Mouse (Mus musculus) lung, embryonic 14.5 days (tissue): Measurements from ENCODE around the gene Slc39a3. TPM values are rescaled to one million over a fixed set of nuclear protein-coding genes. Genes with fewer than 3 reads are reported as not detected.

Experiments
- ATAC-seq: fragments of 200-750 bp; cut with Nextera tagmentation; 2 replicates; pipeline ENCODE4 v1.8.0; 2017; ENCODE audit warnings: mild to moderate bottlenecking, moderate TSS enrichment, moderate library complexity; ENCODE audit not compliant: insufficient read depth
- DNase-seq: peaks from one replicate; pipeline ENCODE4 v3.0.0-alpha.2; 2015
- H3K27ac ChIP-seq: fragments of 300-500 bp; sonication (generic); 2 replicates; pipeline ENCODE4 v1.5.1; 2014; ENCODE audit warnings: low read depth, mild to moderate bottlenecking, moderate library complexity
- H3K27me3 ChIP-seq: fragments of 300-500 bp; sonication (generic); 2 replicates; pipeline ENCODE4 v1.6.1; 2014; ENCODE audit warnings: low read length, control low read depth; ENCODE audit not compliant: insufficient read depth
- H3K36me3 ChIP-seq: fragments of 300-500 bp; sonication (generic); 2 replicates; pipeline ENCODE4 v1.6.1; 2014; ENCODE audit warnings: control low read depth; ENCODE audit not compliant: insufficient read depth
- H3K4me1 ChIP-seq: fragments of 300-500 bp; sonication (generic); 2 replicates; pipeline ENCODE4 v1.6.1; 2014; ENCODE audit warnings: antibody characterized with exemption, control low read depth; ENCODE audit not compliant: insufficient read depth
- H3K4me2 ChIP-seq: fragments of 300-500 bp; sonication (generic); 2 replicates; pipeline ENCODE4 v1.6.1; 2014; ENCODE audit warnings: mild to moderate bottlenecking
- H3K4me3 ChIP-seq: fragments of 300-500 bp; sonication (generic); 2 replicates; pipeline ENCODE4 v1.5.1; 2014; ENCODE audit warnings: low read depth, low read length
- H3K9ac ChIP-seq: fragments of 300-500 bp; sonication (generic); 2 replicates; pipeline ENCODE4 v1.6.1; 2014
- H3K9me3 ChIP-seq: fragments of 300-500 bp; sonication (generic); 2 replicates; pipeline ENCODE4 v1.6.1; 2016; ENCODE audit warnings: low read depth, low read length, control low read depth
- CTCF ChIP-seq: IDR thresholded peaks from 2 replicates; pipeline ENCODE4 v1.5.1; 2016; ENCODE audit warnings: antibody characterized with exemption, low read depth
- WGBS: fragments of 180-500 bp; shearing (Covaris S2); extraction: QIAGEN DNeasy Blood & Tissue Kit; methylation state at CpG from one replicate; pipeline ENCODE4 v1.1.7; 2014; 5-methylcytosine and 5-hydroxymethylcytosine counted together
- polyA plus RNA-seq: library from polyadenylated mRNA; unstranded; fragments of >200 nt; fragmentation: Nextera tagmentation; extraction: Ambion mirVana; gene quantifications from 2 replicates; pipeline ENCODE4 v1.2.1, GENCODE M21; 2014

Slc39a3 gene
- polyA plus RNA-seq = 11.7 and 15.2 TPM in 2 replicates

DNA sequence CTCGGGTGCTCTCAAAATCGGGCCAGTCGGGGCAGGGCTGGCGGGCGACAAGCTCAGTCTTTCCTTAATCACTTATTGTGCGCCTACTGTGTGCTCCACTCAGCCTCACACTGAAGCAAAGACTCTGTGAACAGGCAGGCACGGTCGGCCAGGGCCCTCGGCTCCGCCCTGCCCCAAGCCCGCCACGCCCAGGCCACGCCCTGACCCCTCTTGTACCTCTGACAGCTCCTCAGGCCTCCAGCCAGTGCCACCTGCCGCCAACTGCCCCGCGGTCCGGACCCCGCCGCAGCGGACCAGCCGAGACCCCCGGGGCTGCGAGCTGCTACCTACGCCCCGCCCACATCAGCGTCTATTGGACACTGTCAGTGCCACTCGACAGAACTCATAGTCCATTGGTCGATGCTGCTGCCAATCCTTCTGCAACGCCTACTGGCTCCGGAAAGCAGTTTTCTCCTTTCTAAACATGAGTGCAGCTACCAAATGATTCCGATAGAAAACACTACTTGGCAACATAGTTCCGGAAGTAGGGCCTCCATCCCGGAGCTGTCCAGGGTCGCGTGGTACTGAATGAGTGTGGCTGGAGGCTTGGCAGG, at the start of gene Slc39a3:
Gene Slc39a3, minus strand, starts transcription at position 439 of the 593 bp plus-strand sequence.
- TF ChIP-seq CTCF = no peak
- H3K9me3 ChIP-seq = no peaks in the 10 kb centered on the region
- DNase-seq (peak; percentile 100), ATAC-seq (peak; percentile 99)
- under 1% methylated on average over 35 of the region's 35 CpGs for WGBS
- H3K27me3 ChIP-seq = no peaks in the 10 kb centered on the region
- peak within 1 kb of the TSS; percentile 66 for H3K9ac ChIP-seq
- H3K36me3 ChIP-seq = 0 out of 2 replicates have a peak, but pooled peaks cover 6% of the 10 kb centered on the region
- H3K4me1 ChIP-seq = no peaks in the 10 kb centered on the region
- peak within 1 kb of the TSS; percentile 80 for H3K4me3 ChIP-seq
- H3K27ac ChIP-seq = peak within 1 kb of the TSS; percentile 26
- peak within 1 kb of the TSS; percentile 71 for H3K4me2 ChIP-seq

GRCm38 (mm10) chr10:81087021-81087420, 49.8 kb upstream of the Slc39a3 start:
- WGBS = 54% methylated on average over 2 of the region's 2 CpGs
- H3K36me3 ChIP-seq = peaks cover 11% of the 10 kb centered on the region; the same call in 1 of the 2 replicates
- H3K4me3 ChIP-seq = no peak overlapping the region
- no peak overlapping the region for H3K27ac ChIP-seq
- H3K9me3 ChIP-seq = no peaks in the 10 kb centered on the region
- no peak overlapping the region for H3K9ac ChIP-seq
- H3K4me1 ChIP-seq = no peaks in the 10 kb centered on the region
- no peak overlapping the region for H3K4me2 ChIP-seq
- TF ChIP-seq CTCF = peak; percentile 53
- no peak for ATAC-seq
- no peaks in the 10 kb centered on the region for H3K27me3 ChIP-seq
- DNase-seq = peak; percentile 44

GRCm38 (mm10) chr10:81082168-81082960, 45.1 kb upstream of the Slc39a3 start:
- DNase-seq = peak; percentile 86
- TF ChIP-seq CTCF = peak; percentile 88
- Histone ChIP-seq H3K36me3 (peaks cover 56% of the 10 kb centered on the region), H3K4me2 (no peak overlapping the region), H3K27me3 (no peaks in the 10 kb centered on the region), H3K4me3 (no peak overlapping the region), H3K27ac (no peak overlapping the region), H3K4me1 (no peaks in the 10 kb centered on the region), H3K9me3 (no peaks in the 10 kb centered on the region), H3K9ac (no peak overlapping the region)
- 68% methylated on average over 7 of the region's 7 CpGs for WGBS
- ATAC-seq = peak; percentile 75

DNA sequence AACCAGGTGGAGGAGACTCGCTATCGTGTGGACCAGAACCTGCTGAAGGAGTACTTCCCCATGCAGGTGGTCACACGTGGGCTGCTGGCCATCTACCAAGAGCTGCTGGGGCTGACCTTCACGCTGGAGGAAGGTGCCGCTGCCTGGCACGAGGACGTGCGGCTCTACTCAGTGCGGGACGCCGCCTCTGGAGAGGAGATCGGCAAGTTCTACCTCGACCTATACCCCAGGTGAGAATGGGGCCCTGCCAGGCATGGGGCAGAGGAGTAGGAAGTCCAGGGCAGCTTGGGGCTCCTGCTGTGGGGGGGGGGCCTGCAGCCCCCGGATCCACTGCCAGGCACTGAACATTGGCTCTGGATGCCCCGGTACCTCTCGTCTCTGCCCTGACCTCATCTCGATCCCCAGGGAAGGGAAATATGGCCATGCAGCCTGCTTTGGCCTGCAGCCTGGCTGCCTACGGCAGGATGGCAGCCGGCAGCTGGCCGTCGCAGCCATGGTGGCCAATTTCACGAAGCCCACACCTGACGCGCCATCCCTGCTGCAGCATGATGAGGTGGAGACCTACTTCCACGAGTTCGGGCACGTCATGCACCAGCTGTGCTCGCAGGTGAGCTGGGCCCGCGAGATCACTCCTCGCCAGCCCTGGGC, 42.9 kb upstream of the Slc39a3 start:
- no peak overlapping the region for H3K4me3 ChIP-seq
- DNase-seq (no peak), ATAC-seq (no peak)
- no peaks in the 10 kb centered on the region for H3K4me1 ChIP-seq
- H3K9ac ChIP-seq = no peak overlapping the region
- 93% methylated on average over 31 of the region's 31 CpGs for WGBS
- no peak overlapping the region for H3K27ac ChIP-seq
- no peaks in the 10 kb centered on the region for H3K9me3 ChIP-seq
- no peak overlapping the region for H3K4me2 ChIP-seq
- no peaks in the 10 kb centered on the region for H3K27me3 ChIP-seq
- no peak for TF ChIP-seq CTCF
- peaks cover 65% of the 10 kb centered on the region for H3K36me3 ChIP-seq

- ATAC-seq (no peak), DNase-seq (no peak)
- WGBS = 91% methylated on average over 11 of the region's 11 CpGs
- H3K27me3 ChIP-seq = no peaks in the 10 kb centered on the region
- TF ChIP-seq CTCF = no peak
- H3K4me3 ChIP-seq = no peak overlapping the region
- no peak overlapping the region for H3K4me2 ChIP-seq
- no peaks in the 10 kb centered on the region for H3K9me3 ChIP-seq
- no peaks in the 10 kb centered on the region for H3K4me1 ChIP-seq
- no peak overlapping the region for H3K9ac ChIP-seq
- peaks cover 82% of the 10 kb centered on the region for H3K36me3 ChIP-seq
- H3K27ac ChIP-seq = no peak overlapping the region
These were observed 40.7 kb upstream of the Slc39a3 start for GRCm38 (mm10) chr10:81077916-81078315.

DNA sequence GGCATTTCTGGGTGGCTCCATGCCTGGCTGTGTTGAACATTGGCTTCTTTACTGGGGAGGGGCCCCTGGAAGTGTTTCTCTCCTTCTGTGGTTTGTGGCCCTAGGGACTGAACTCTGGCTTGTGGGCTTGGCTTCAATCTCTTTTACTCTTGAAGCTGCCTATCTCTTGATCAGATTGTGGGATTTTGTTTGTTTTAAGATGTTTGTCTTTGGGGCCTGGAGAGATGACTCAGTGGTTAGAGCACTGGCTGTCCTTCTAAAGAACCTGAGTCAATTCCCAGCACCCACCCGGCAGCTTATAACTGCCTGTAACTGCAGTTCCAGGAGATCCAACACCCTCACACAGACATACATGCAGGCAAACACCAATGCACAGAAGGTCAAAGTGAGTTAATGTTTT, 39.1 kb upstream of the Slc39a3 start:
- no peak for DNase-seq
- peaks cover 70% of the 10 kb centered on the region for H3K36me3 ChIP-seq
- WGBS = 84% methylated on average over 1 of the region's 1 CpGs

GRCm38 (mm10) chr10:81075734-81076133, 38.5 kb upstream of the Slc39a3 start:
- Histone ChIP-seq H3K27ac (no peak overlapping the region), H3K4me2 (no peak overlapping the region), H3K9me3 (no peaks in the 10 kb centered on the region), H3K27me3 (no peaks in the 10 kb centered on the region), H3K36me3 (peaks cover 64% of the 10 kb centered on the region), H3K4me3 (no peak overlapping the region), H3K9ac (no peak overlapping the region), H3K4me1 (peaks cover 2% of the 10 kb centered on the region; the same call in 1 of the 2 replicates)
- TF ChIP-seq CTCF = no peak
- DNase-seq = no peak
- WGBS = 77% methylated on average over 8 of the region's 8 CpGs
- ATAC-seq = no peak

More for the DNA sequence above, 39.1 kb upstream of the Slc39a3 start:
- TF ChIP-seq CTCF = no peak
- Histone ChIP-seq H3K4me3 (no peak overlapping the region), H3K27me3 (no peaks in the 10 kb centered on the region), H3K4me2 (no peak overlapping the region), H3K4me1 (no peaks in the 10 kb centered on the region), H3K27ac (no peak overlapping the region), H3K9ac (no peak overlapping the region), H3K9me3 (no peaks in the 10 kb centered on the region)
- no peak for ATAC-seq
